ENCODE assay signal across 9 mouse cellular contexts in the genomic region with DNA sequence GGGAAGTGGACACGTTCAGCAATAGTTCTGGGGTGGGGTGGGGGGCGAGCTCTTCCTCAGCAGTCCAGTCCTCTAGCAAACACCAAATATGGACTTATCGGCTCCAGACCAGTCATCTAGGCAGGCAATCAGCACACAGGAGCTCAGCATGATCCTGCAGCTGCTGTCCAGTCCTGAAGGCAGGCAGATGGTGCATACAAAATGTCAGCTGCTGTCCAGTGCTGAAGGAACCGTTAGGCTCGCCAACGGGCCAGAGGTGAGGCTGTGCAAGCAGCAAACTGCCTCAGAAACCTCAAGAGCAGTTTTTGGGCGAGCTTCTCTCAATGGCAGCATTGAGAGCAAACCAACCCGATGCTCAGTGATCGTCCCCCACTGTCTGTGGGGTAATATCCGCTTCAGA.
DNase-seq lines count a peak whose midpoint lies in the region; ATAC-seq lines count a peak whose summit lies in the region.
"Had no signal": no experiment of that assay in that cellular context is flagged by ENCODE, and none has a peak within 500 bp of the region (broad histone marks: within the 10 kb centered on the region; RNA-seq: fewer than 3 reads in every experiment).

No protein-coding gene starts in this region.

- 27% methylated on average over 10 of the region's 10 CpGs for WGBS in embryonic facial prominence, embryonic 11.5 days

- H3K4me2 ChIP-seq in embryonic facial prominence, embryonic 11.5 days (ENCODE audit: low read depth, low read length) = no peak overlapping the region

- peak; percentile 3 for DNase-seq in kidney, adult 18-20 months
- DNase-seq in kidney, adult 11 months = no peak
- DNase-seq in Muller cell, postnatal 12 days (ENCODE audit: inconsistent ontology term) = peak; percentile 52
- DNase-seq in embryonic facial prominence, embryonic 11.5 days (ENCODE audit: low spot score) = peak; percentile 87
- peak; percentile 81 for DNase-seq in kidney, postnatal 10 days
- peak; percentile 69 for DNase-seq in retina, embryonic 14.5 days (ENCODE audit: low spot score)
- DNase-seq in left cerebral cortex, adult 18-20 months (ENCODE audit: low spot score in 2 of 2) = no peak
- DNase-seq in cerebellum, adult 11-12 months = no peak

- no peaks in the 10 kb centered on the region for H3K27me3 ChIP-seq in embryonic facial prominence, embryonic 11.5 days (ENCODE audit: control insufficient read depth, insufficient read depth, low read length)

- no peak overlapping the region for H3K27ac ChIP-seq in embryonic facial prominence, embryonic 11.5 days (replicated peaks; ENCODE audit: low read depth, low read length)
- H3K27ac ChIP-seq: macrophage had no signal

- no peak overlapping the region for H3K9ac ChIP-seq in embryonic facial prominence, embryonic 11.5 days (replicated peaks; ENCODE audit: low read length)

- H3K4me3 ChIP-seq in embryonic facial prominence, embryonic 11.5 days (ENCODE audit: low read depth, low read length) = no peak overlapping the region

- H3K36me3 ChIP-seq in embryonic facial prominence, embryonic 11.5 days (replicated peaks; ENCODE audit: control insufficient read depth, insufficient read depth, low read depth, low read length) = no peaks in the 10 kb centered on the region

- no peaks in the 10 kb centered on the region for H3K4me1 ChIP-seq in embryonic facial prominence, embryonic 11.5 days (ENCODE audit: control insufficient read depth, insufficient read depth, low read length)

- no peaks in the 10 kb centered on the region for H3K9me3 ChIP-seq in embryonic facial prominence, embryonic 11.5 days (replicated peaks; ENCODE audit: control insufficient read depth, low read length)

- ATAC-seq in embryonic facial prominence, embryonic 11.5 days (replicated peaks; ENCODE audit: insufficient number of reproducible peaks, low FRiP score, low TSS enrichment, low read depth) = no peak

Comparison
In these comparisons a context has a peak if more than half of its experiments do, and no peak if none do; other contexts are left out.
1. DNase-seq: peak in kidney, adult 18-20 months (single experiment), Muller cell, postnatal 12 days (single experiment), embryonic facial prominence, embryonic 11.5 days (single experiment), kidney, postnatal 10 days (single experiment) and retina, embryonic 14.5 days (single experiment); none in kidney, adult 11 months (single experiment), left cerebral cortex, adult 18-20 months (0 of 2) and cerebellum, adult 11-12 months (single experiment).